Mouse (Mus musculus): ENCODE data around the gene Rasgef1b. TPM values are rescaled to one million over a fixed set of nuclear protein-coding genes. Genes with fewer than 3 reads are reported as not detected.

Rasgef1b gene
- polyA plus RNA-seq, 1 experiment from 2014 or later, result 7.8 TPM

- Histone ChIP-seq H3K36me3 (ENCODE audit: insufficient read depth, low read length) (no peaks in the 10 kb centered on the region), H3K9ac (replicated peaks; ENCODE audit: low read length) (no peak overlapping the region), H3K27ac (ENCODE audit: low read length) (no peak overlapping the region), H3K4me2 (replicated peaks; ENCODE audit: low read depth, low read length) (no peak overlapping the region), H3K4me1 (ENCODE audit: insufficient read depth, low read length) (peaks cover 7% of the 10 kb centered on the region; the same call in 1 of the 2 replicates), H3K9me3 (ENCODE audit: low read length) (peaks cover 8% of the 10 kb centered on the region; the same call in 1 of the 2 replicates), H3K4me3 (ENCODE audit: low read length) (no peak overlapping the region), H3K27me3 (ENCODE audit: insufficient read depth, low read length) (no peaks in the 10 kb centered on the region)
- no peak for ATAC-seq (ENCODE audit: low FRiP score, low TSS enrichment)
- WGBS, result 24% methylated on average over 8 of the region's 8 CpGs
These were observed 554.1 kb downstream of the Rasgef1b start for GRCm38 (mm10) chr5:99174608-99175385.

- H3K4me3 ChIP-seq (ENCODE audit: low read length), result no peak overlapping the region
- no peak overlapping the region for H3K4me2 ChIP-seq (replicated peaks; ENCODE audit: low read depth, low read length)
- H3K9ac ChIP-seq (replicated peaks; ENCODE audit: low read length), result no peak overlapping the region
- H3K9me3 ChIP-seq (ENCODE audit: low read length), result no peaks in the 10 kb centered on the region
- H3K27ac ChIP-seq (ENCODE audit: low read length), result no peak overlapping the region
- WGBS, result 36% methylated on average over 4 of the region's 4 CpGs
- no peaks in the 10 kb centered on the region for H3K36me3 ChIP-seq (ENCODE audit: insufficient read depth, low read length)
- no peaks in the 10 kb centered on the region for H3K27me3 ChIP-seq (ENCODE audit: insufficient read depth, low read length)
- ATAC-seq (ENCODE audit: low FRiP score, low TSS enrichment), result no peak
- H3K4me1 ChIP-seq (ENCODE audit: insufficient read depth, low read length), result peaks cover 3% of the 10 kb centered on the region; the same call in 1 of the 2 replicates
These were observed 559.0 kb downstream of the Rasgef1b start for GRCm38 (mm10) chr5:99169836-99170235.

- no peaks in the 10 kb centered on the region for H3K36me3 ChIP-seq (ENCODE audit: insufficient read depth, low read length)
- WGBS, result 88% methylated on average over 5 of the region's 5 CpGs
- ATAC-seq (ENCODE audit: low FRiP score, low TSS enrichment), result no peak
These were observed 561.1 kb downstream of the Rasgef1b start for GRCm38 (mm10) chr5:99167767-99168166.

More at GRCm38 (mm10) chr5:99167767-99168166, 561.1 kb downstream of the Rasgef1b start:
- H3K9ac ChIP-seq (replicated peaks; ENCODE audit: low read length), result no peak overlapping the region
- H3K9me3 ChIP-seq (ENCODE audit: low read length), result no peaks in the 10 kb centered on the region
- no peak overlapping the region for H3K4me2 ChIP-seq (replicated peaks; ENCODE audit: low read depth, low read length)
- H3K27me3 ChIP-seq (ENCODE audit: insufficient read depth, low read length), result no peaks in the 10 kb centered on the region
- H3K4me1 ChIP-seq (ENCODE audit: insufficient read depth, low read length), result no peaks in the 10 kb centered on the region
- H3K4me3 ChIP-seq (ENCODE audit: low read length), result no peak overlapping the region
- no peak overlapping the region for H3K27ac ChIP-seq (ENCODE audit: low read length)

Other genes with a start within 250 kb of the Rasgef1b start
- 0.28 and 0.42 TPM in 2 replicates for gene Vamp9, start 177.2 kb upstream of the Rasgef1b start, polyA plus RNA-seq (2015; fragmentation: Nextera tagmentation; extraction: Ambion mirVana)
- 57.2 and 84.8 TPM in 2 replicates for gene Hnrnpd, start 249.9 kb upstream of the Rasgef1b start, polyA plus RNA-seq (2015; fragmentation: Nextera tagmentation; extraction: Ambion mirVana)
- gene 4930524J08Rik, start 250.0 kb upstream of the Rasgef1b start, polyA plus RNA-seq (2015; fragmentation: Nextera tagmentation; extraction: Ambion mirVana), result 1.5 and 2.0 TPM in 2 replicates